Comparison of ENCODE assay signal across 18 mouse cellular contexts in the genomic region with DNA sequence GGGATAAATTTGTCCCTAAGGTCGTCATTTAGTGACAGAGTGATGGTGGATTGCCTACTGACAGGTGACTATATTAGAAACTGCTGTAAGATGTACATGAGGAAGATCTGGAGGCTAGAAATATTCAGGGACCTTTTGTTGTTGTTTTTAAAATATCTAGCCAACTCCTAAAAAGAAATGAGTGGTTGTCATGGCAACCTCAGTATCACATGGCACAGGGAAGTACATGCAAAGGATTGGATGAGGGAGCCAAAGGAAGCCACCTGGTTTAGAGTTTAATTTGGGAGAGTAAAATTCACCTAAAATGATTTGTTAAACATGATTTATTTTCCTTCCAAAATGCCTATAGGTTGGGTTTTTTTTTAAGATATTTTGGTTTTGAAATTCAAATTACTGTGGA.
"Had no signal": no experiment of that assay in that cellular context is flagged by ENCODE, and none has a peak within 500 bp of the region (broad histone marks: within the 10 kb centered on the region; RNA-seq: fewer than 3 reads in every experiment).

No protein-coding gene starts in this region.

- H3K9ac ChIP-seq: liver, embryonic 13.5 days; lung, embryonic 14.5 days; neural tube, embryonic 12.5 days; neural tube, embryonic 15.5 days had no signal

- H3K27me3 ChIP-seq: liver, embryonic 13.5 days; neural tube, embryonic 12.5 days; neural tube, embryonic 15.5 days had no signal

- H3K9me3 ChIP-seq: liver, embryonic 13.5 days; neural tube, embryonic 12.5 days; neural tube, embryonic 15.5 days had no signal

- H3K4me3 ChIP-seq: liver, embryonic 13.5 days; neural tube, embryonic 12.5 days; neural tube, embryonic 15.5 days had no signal

- H3K36me3 ChIP-seq: liver, embryonic 13.5 days; neural tube, embryonic 12.5 days; neural tube, embryonic 15.5 days had no signal

- H3K27ac ChIP-seq: liver, embryonic 13.5 days; macrophage; neural tube, embryonic 12.5 days; neural tube, embryonic 15.5 days; stomach, postnatal 0 days had no signal

- ATAC-seq: intestine, embryonic 16.5 days; lung, postnatal 0 days had no signal

- DNase-seq: kidney, adult 18-20 months; kidney, adult 9 months; kidney, postnatal 14 days; kidney, postnatal 4 days; liver, embryonic 13.5 days; lung, embryonic 14.5 days; right cerebral cortex, adult 18-20 months; right cerebral cortex, postnatal 14 days; right cerebral cortex, postnatal 4 days; thymus, adult 2 months; thymus, postnatal 14 days; thymus, postnatal 4 days had no signal

- H3K4me1 ChIP-seq: liver, embryonic 13.5 days; neural tube, embryonic 12.5 days had no signal

- H3K4me2 ChIP-seq: liver, embryonic 13.5 days; lung, embryonic 14.5 days; neural tube, embryonic 12.5 days; neural tube, embryonic 15.5 days had no signal
